Comparison of ENCODE assay signal across 9 mouse cellular contexts in the genomic region with DNA sequence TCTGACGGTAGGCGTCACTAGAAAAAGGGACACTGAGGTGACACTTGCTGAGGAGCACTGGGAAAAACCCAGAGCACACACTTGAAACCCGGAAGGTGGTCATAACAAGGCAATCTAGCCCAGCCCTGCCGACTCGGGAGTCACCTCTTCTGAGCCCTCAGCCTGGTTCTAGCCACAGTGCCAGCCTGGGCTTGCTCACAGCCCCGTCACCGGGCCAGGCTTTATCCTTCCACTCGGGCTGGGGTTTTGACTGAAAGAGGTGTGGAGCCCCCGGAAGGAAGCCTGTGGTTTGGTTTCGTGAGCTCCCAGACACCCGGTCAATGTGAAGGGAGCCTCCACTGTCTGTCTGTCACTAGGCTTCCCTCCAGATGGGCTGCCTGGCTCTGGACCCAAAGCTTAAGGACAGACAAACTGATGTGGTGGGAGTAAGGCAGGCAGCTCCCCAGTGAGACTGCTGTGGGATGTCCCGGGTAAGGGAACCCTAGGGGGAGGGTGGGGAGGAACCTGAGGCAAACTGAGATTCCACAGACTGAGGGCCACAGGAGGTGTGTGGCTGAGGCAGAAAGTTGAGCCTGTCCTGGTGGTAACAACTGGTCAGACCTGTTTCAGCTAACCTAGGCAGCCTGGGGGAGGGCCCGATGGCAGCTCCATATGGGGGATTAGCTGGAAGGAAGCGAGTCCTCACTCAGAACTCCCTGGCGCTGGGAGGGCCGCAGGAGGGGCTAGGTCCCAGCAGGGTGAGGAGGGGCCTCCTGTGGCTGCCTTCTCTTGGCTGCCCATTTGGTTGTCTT. TPM values are rescaled to one million over a fixed set of nuclear protein-coding genes. Genes with fewer than 3 reads are reported as not detected.
DNase-seq lines count a peak whose midpoint lies in the region; ATAC-seq and TF ChIP-seq lines count a peak whose summit lies in the region.
"Had no signal": no experiment of that assay in that cellular context is flagged by ENCODE, and none has a peak within 500 bp of the region (broad histone marks: within the 10 kb centered on the region; RNA-seq: fewer than 3 reads in every experiment).

No protein-coding gene starts in this region.

- no peaks in the 10 kb centered on the region for H3K36me3 ChIP-seq in ES-Bruce4 (ENCODE audit: control insufficient read depth, insufficient read depth, low read length, poor library complexity, severe bottlenecking)
- H3K36me3 ChIP-seq in midbrain, embryonic 16.5 days (ENCODE audit: control insufficient read depth, insufficient read depth, low read length): no peaks in the 10 kb centered on the region

- no peak overlapping the region for H3K4me2 ChIP-seq in midbrain, embryonic 16.5 days (ENCODE audit: low read length)

- peak overlapping the region; percentile 26 for H3K9ac ChIP-seq in ES-Bruce4 (ENCODE audit: low read depth, poor library complexity, severe bottlenecking)
- no peak overlapping the region for H3K9ac ChIP-seq in midbrain, embryonic 16.5 days (ENCODE audit: low read depth, low read length)

- H3K27ac ChIP-seq in ES-Bruce4 (ENCODE audit: insufficient read depth, low read length): peak overlapping the region; percentile 72
- no peak overlapping the region for H3K27ac ChIP-seq in midbrain, embryonic 16.5 days (ENCODE audit: low read length)

- H3K4me3 ChIP-seq in ES-Bruce4 (ENCODE audit: low read depth, low read length): no peak overlapping the region; the same call in 1 of the 2 replicates
- H3K4me3 ChIP-seq in midbrain, embryonic 16.5 days (ENCODE audit: low read depth, low read length): no peak overlapping the region

- H3K9me3 ChIP-seq in ES-Bruce4 (replicated peaks; ENCODE audit: control insufficient read depth, insufficient read depth, low read length, poor library complexity, severe bottlenecking): no peaks in the 10 kb centered on the region
- no peaks in the 10 kb centered on the region for H3K9me3 ChIP-seq in midbrain, embryonic 16.5 days (replicated peaks; ENCODE audit: control insufficient read depth, low read length, poor library complexity, severe bottlenecking)

- peak; percentile 92 for TF ChIP-seq EP300 in ES-Bruce4 (IDR thresholded peaks at IDR 0.05; ENCODE audit: insufficient read depth, low read depth, low read length)

- intact Hi-C loops in heart, postnatal 25 days (cut with DNase I): no loop called here

- peaks cover 28% of the 10 kb centered on the region for H3K4me1 ChIP-seq in ES-Bruce4 (ENCODE audit: control insufficient read depth, insufficient read depth, low read length)
- H3K4me1 ChIP-seq in midbrain, embryonic 16.5 days (ENCODE audit: control insufficient read depth, insufficient read depth, low read length): peaks cover 10% of the 10 kb centered on the region; the same call in 1 of the 2 replicates

- H3K27me3 ChIP-seq in ES-Bruce4 (ENCODE audit: control insufficient read depth, insufficient read depth, low read length, poor library complexity, severe bottlenecking): no peaks in the 10 kb centered on the region
- no peaks in the 10 kb centered on the region for H3K27me3 ChIP-seq in midbrain, embryonic 16.5 days (ENCODE audit: control insufficient read depth, insufficient read depth, low read depth, low read length)

- peak; percentile 92 for DNase-seq in heart, adult 11 months
- no peak for DNase-seq in heart, postnatal 25 days (ENCODE audit: low spot score)
- DNase-seq in kidney, adult 9 months: peak; percentile 49
- DNase-seq in frontal cortex, postnatal 36 days (ENCODE audit: low spot score in 2 of 2): no peak
- no peak for DNase-seq in adrenal gland, postnatal 4 days (ENCODE audit: low spot score in 2 of 2)
- DNase-seq: gastrocnemius, postnatal 36 days had no signal

- no peak for TF ChIP-seq CTCF in ES-Bruce4 (IDR thresholded peaks at IDR 0.05; ENCODE audit: low read depth, low read length)

- peak; percentile 72 for ATAC-seq in megakaryocyte, adult 5-6 weeks (ENCODE audit: poor library complexity, severe bottlenecking)
- no peak for ATAC-seq in midbrain, embryonic 16.5 days

- no peak for TF ChIP-seq POLR2A in ES-Bruce4 (IDR thresholded peaks at IDR 0.05; ENCODE audit: insufficient read depth, low read length)

- WGBS in midbrain, embryonic 16.5 days: 12% methylated on average over 16 of the region's 16 CpGs

RNA-seq across cellular contexts. Expression of a gene that starts 10.6 kb away (rescaled TPM):
- 10 to 100 TPM; 10.1 to 12.9 TPM for total RNA-seq in heart, postnatal 25 days (2021)
- polyA plus RNA-seq in ES-Bruce4 (2011; ENCODE audit: insufficient read depth, insufficient read length, low read depth, missing spikeins): 73.2 and 77.8 TPM in 2 replicates
- total RNA-seq in megakaryocyte, adult 5-6 weeks (2015): 77.6 and 92.0 TPM in 2 replicates
- 87.5 and 88.7 TPM in 2 replicates for total RNA-seq in megakaryocyte, adult 5-6 weeks (2017)
- 10 to 100 TPM; 28.9 to 37.6 TPM for total RNA-seq in adrenal gland, postnatal 4 days (2021)
- 47.5 and 57.5 TPM in 2 replicates for polyA plus RNA-seq in midbrain, embryonic 16.5 days (2015; fragmentation: Nextera tagmentation; extraction: Ambion mirVana)

RNA-seq across cellular contexts. Expression of a gene that starts 13.5 kb away (rescaled TPM):
- total RNA-seq in heart, postnatal 25 days (2021): 10 to 100 TPM; 10.0 to 10.5 TPM
- polyA plus RNA-seq in ES-Bruce4 (2011; ENCODE audit: insufficient read depth, insufficient read length, low read depth, missing spikeins): 4.8 and 8.0 TPM in 2 replicates
- 23.9 and 25.7 TPM in 2 replicates for total RNA-seq in megakaryocyte, adult 5-6 weeks (2015)
- total RNA-seq in megakaryocyte, adult 5-6 weeks (2017): 6.1 and 8.7 TPM in 2 replicates
- 10 to 100 TPM; 11.9 to 12.0 TPM for total RNA-seq in adrenal gland, postnatal 4 days (2021)
- 12.5 and 14.9 TPM in 2 replicates for polyA plus RNA-seq in midbrain, embryonic 16.5 days (2015; fragmentation: Nextera tagmentation; extraction: Ambion mirVana)

RNA-seq across cellular contexts. Expression of a gene that starts 13.9 kb away (rescaled TPM):
- 10 to 100 TPM; 19.3 to 23.0 TPM for total RNA-seq in heart, postnatal 25 days (2021)
- 13.1 and 16.2 TPM in 2 replicates for polyA plus RNA-seq in ES-Bruce4 (2011; ENCODE audit: insufficient read depth, insufficient read length, low read depth, missing spikeins)
- total RNA-seq in megakaryocyte, adult 5-6 weeks (2015): 16.1 and 17.7 TPM in 2 replicates
- 23.9 and 36.1 TPM in 2 replicates for total RNA-seq in megakaryocyte, adult 5-6 weeks (2017)
- total RNA-seq in adrenal gland, postnatal 4 days (2021): 10 to 100 TPM; 21.6 to 22.1 TPM
- 23.2 and 23.9 TPM in 2 replicates for polyA plus RNA-seq in midbrain, embryonic 16.5 days (2015; fragmentation: Nextera tagmentation; extraction: Ambion mirVana)

RNA-seq across cellular contexts. Expression of a gene that starts 40.0 kb away (rescaled TPM):
- under 1 TPM in 1 of 2 experiments, not detected in 1; 0.28 TPM for total RNA-seq in heart, postnatal 25 days (2021)
- polyA plus RNA-seq in ES-Bruce4 (2011; ENCODE audit: insufficient read depth, insufficient read length, low read depth, missing spikeins): 1.1 TPM in 1 of 2 replicates, not detected in the other
- total RNA-seq in megakaryocyte, adult 5-6 weeks (2015): 22.9 and 25.7 TPM in 2 replicates
- total RNA-seq in megakaryocyte, adult 5-6 weeks (2017): 28.1 and 46.6 TPM in 2 replicates
- 1 to 10 TPM; 2.0 to 2.2 TPM for total RNA-seq in adrenal gland, postnatal 4 days (2021)
- 0.34 TPM in 1 of 2 replicates, not detected in the other for polyA plus RNA-seq in midbrain, embryonic 16.5 days (2015; fragmentation: Nextera tagmentation; extraction: Ambion mirVana)
- total RNA-seq: gastrocnemius, postnatal 36 days had no signal

Comparison
In these comparisons a context has a peak if more than half of its experiments do, and no peak if none do; other contexts are left out.
1. DNase-seq: peak in heart, adult 11 months (single experiment) and kidney, adult 9 months (single experiment); none in heart, postnatal 25 days (single experiment), frontal cortex, postnatal 36 days (0 of 2) and adrenal gland, postnatal 4 days (0 of 2).